Mouse (Mus musculus) heart, postnatal 4 days (tissue): ENCODE measurements around the gene Man2b2. TPM values are rescaled to one million over a fixed set of nuclear protein-coding genes. Genes with fewer than 3 reads are reported as not detected.
A peak's percentile ranks its signal among the peaks of the same experiment; 100 is the strongest.

Experiments
- DNase-seq: peaks from one replicate; pipeline ENCODE4 v3.0.0; 2021
- total RNA-seq, 2 experiments: library from RNA; stranded (reverse); gene quantifications; 2 replicates each; pipeline ENCODE4 v1.2.3; 2021

Gene Man2b2
- total RNA-seq, 2 experiments from 2014 or later = 19.2 to 19.7 TPM

GRCm38 (mm10) chr5:36831272-36831671, 819 bp upstream of the Man2b2 start:
- DNase-seq = no peak

- DNase-seq = no peak
Observed at GRCm38 (mm10) chr5:36829098-36829497, 1.4 kb downstream of the Man2b2 start.

DNA sequence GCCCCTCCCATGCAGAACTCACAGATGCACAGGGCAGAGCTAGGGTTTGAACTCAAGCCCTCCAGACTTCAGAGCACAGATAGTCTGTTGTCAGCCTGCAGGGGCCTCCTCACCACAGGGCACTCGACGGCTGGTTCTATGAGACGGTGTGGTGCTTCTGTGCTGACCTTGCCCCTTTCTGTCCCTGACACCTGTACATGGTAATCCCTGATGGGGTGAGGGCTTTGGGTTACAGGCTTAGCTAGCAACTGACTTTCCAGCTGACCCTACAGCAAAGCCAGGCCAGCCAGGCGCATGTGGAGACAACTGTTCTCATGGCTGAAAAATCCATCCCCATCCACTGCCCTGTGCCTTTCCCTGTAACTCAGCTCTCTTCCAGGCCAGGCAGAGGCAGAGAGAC, 7.5 kb downstream of the Man2b2 start:
- DNase-seq = no peak

DNA sequence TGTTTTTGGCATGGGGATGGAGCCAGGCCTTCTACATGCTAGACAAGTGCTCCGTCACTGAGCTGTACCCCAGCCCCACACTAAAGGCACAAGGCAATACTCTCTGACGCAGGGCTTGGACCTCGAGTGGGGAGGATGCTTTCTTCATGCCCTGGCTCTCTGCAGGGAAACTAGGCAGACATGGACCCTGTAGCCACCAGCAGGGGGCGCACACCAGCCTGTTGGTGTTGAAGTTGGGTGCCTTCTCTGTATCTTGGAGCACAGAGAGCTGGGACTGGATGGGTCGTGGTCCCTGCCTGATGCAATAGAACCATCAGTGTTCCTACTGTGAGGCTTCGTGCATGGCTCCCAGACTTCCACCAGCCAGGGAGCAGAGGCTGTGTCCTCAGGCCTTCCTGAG, 10.3 kb downstream of the Man2b2 start:
- peak; percentile 61 for DNase-seq

DNA sequence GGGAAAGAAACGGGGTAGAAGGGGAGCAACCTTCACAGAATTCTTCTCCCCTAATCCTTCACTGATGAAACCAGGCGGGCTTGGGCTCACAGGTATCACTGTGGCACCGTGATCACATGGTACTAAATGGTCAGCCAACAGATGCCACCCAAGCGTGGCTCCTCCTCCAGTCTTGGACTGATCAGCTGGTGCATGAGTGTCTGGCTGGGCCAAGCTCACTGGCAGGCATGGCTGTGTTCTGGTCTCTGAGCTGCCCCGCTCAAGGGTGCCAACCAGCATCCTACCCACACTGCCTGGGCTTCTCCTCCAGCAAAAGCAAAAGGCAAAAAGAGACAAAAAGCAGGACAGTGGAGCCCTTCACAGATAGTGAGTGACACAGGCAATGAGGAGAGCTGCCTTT, 10.7 kb downstream of the Man2b2 start:
- DNase-seq = no peak

DNA sequence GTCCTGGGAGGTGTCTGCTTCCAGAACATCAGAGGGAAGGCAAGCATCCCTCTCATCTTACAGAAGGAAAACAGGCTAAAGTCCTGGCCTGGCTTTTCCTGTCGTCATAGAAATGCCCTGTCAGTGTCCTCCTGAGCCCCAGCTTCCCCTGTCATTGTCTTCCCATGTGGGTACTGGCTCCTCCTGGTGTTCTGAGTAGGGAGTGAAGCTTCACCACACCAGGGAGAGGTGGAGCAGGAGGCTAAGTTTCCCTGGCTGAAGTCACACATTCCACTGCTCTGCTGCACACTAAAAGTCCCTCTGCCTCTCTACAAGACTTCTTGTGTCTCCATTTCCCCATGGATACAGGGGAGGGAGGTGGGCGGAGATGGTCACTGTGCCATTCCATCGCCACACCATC, 12.7 kb downstream of the Man2b2 start:
- DNase-seq = no peak

DNA sequence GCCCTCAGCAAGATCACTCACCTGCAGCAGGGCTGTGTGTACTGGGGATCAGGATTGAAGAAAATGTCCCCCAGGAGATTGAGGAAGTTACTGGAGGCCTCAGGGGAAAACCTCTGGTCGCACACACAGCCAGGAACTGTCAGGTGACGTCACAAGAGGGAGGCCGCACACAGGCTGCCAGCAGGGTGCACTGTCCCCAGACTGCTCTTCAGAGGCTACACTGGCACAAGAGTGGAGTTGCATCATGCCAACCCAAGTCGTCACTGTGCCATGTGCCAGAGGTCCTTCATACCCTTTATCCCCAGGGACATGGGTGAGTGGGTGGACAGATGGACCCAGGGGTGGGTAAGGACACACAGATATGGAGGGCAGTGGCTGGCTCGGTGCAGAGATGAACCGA, 15.9 kb downstream of the Man2b2 start:
- no peak for DNase-seq

DNA sequence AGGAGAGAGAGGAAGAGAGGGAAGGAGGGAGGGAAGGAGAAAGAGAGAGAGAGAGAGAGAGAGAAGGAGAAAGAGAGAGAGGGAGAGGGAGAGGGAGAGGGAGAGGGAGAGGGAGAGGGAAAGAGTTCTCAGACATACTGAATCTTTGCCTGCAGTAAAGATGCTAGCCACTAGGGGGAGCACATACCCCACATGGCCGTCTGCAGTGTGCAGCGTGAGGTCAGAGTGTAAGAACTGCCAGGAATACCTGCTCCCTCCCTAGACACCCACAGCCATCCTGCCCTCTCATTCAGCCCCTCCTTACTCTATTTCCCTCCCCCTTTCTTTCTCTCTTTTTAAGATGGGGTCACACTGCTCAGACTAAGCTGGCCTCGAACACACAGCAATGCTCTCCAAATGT, 19.0 kb downstream of the Man2b2 start:
- peak; percentile 80 for DNase-seq

GRCm38 (mm10) chr5:36810634-36811033, 19.8 kb downstream of the Man2b2 start:
- DNase-seq = no peak

DNA sequence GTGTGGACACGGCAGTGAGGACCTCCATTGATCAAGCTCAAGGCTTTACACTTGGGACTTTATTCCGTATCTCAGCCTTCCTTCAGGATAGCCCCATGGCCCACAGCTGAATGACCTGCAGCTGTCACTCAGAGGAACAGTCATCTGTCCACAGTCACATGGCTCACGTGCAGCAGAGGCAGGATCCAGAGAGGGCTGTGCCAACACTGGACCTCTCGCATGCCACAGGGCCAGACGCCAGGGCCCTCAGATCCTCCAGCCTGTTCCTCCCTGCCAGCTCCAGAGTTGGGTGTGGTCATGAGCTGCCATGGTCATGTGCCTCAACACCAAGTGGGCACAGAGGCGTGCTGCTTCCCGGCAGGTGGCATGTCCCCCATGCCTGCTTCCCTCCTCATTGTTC, 21.3 kb downstream of the Man2b2 start:
- peak; percentile 34 for DNase-seq

DNA sequence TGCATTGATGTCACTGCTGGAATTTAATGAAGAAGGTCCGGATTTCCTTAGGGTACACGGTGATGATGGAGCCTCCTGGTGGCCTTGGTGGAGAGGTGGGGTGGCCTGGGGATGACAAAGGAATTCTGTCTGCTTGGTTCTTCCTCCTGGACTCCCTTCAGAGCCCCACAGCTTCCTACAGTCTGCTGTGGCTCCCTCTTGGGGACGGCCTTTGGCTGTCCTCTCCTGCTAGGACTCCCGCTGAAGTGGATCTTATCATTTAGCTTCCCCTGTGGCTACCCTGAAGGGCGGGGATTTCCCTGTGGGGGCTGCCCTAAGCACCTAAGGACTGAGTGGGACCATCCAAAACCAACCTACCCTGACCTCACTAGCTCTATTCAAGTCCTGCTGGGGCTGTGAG, 23.3 kb downstream of the Man2b2 start:
- peak; percentile 28 for DNase-seq

DNA sequence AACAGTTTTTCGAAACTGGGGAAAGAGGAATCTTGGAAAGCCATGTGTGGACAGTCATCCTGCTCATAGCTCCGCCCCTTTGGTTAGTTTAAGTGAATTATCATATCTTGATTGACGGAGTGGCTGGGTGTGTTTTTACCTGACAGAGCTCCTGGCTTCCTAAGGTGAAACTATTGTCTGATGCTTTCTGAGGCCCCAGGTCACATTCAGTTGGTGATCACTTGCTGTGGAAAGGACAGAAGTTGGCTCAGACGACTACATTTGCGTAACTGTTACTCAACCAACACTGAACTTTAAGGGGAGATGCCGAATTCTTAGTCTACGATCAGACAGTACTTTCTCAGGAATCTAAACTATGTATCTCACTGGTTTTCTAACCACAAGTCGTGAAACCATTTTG, 33.2 kb downstream of the Man2b2 start:
- DNase-seq = no peak

DNA sequence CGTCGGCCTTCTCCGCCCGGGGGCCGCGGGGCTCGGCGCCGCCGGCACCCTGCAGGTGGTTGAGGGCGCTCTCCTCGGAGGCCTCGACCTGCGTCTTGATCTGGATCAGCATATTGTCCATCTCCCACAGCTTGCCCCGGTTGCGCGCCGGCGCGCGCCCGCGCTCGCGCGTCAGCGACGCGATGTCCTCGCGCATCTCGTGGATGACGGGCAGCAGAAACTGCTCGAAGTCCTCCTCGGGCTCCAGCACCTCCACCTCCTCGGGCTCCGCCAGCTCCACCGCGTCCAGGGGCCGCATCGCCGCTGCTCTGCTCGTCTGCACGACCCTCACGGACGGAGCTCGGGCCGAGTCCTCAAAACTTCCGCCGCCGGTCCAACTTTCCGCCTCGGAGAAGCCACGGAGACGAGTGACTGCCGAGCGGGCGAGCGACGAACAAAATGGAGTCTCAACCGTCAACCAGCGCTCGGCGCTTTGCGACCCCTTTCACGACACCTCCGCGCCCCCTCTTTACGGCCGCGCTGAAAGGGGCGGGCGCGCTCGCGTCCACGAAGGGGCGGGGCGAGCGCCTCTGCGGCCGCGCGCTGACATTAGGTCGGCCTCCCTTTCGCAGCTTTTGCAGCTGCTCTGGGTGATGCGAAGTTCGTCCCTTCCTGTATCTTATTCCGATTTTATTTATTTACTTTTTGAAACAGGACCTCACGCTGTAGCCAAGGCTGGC, 34.0 kb downstream of the Man2b2 start, which contains the start of gene Mrfap1:
Gene Mrfap1, minus strand, starts transcription at position 477 of the 719 bp plus-strand sequence.
- DNase-seq = peak; percentile 95

GRCm38 (mm10) chr5:36795647-36796295, 34.7 kb downstream of the Man2b2 start:
- DNase-seq = peak; percentile 78

GRCm38 (mm10) chr5:36791861-36792260, 38.6 kb downstream of the Man2b2 start:
- no peak for DNase-seq

- no peak for DNase-seq
Observed at GRCm38 (mm10) chr5:36786052-36786451, 44.4 kb downstream of the Man2b2 start.

DNA sequence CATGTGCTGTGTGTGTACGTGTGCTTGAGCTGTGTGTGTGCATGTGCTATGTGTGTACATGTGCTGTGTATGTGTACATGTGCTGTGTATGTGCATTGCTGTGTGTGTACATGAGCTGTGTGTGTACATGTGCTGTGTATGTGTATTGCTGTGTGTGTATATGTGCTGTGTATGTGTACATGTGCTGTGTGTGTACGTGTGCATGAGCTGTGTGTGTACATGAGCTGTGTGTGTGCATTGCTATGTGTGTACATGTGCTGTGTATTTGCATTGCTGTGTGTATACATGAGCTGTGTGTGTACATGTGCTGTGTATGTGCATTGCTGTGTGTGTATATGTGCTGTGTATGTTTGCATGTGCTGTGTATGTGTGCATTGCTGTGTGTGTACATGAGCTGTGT, 50.9 kb downstream of the Man2b2 start:
- DNase-seq = no peak

- DNase-seq = no peak
Observed at GRCm38 (mm10) chr5:36778901-36779300, 51.6 kb downstream of the Man2b2 start.

DNA sequence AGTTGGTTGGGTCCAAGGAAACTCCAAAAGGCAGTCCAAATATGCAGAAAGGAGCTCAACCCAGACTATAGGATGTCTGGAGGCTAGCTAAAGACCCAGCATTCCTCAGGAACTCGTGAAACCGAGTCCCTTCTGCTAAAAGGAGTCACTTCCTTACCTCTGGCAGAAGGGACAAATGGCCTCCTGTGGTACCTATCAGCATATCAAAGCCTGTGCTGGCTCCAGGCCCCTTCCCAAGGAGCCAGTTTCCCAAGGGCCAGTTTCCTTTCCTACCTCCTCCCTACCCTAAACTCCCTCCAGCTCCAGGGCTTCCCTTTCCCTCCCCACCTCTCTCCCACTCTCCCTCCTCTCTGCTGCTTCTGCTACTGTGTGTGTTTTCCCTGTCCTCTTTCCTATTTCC, 53.3 kb downstream of the Man2b2 start:
- no peak for DNase-seq

GRCm38 (mm10) chr5:36776021-36776575, 54.4 kb downstream of the Man2b2 start:
- no peak for DNase-seq

GRCm38 (mm10) chr5:36775317-36775716, 55.1 kb downstream of the Man2b2 start:
- DNase-seq = no peak

DNA sequence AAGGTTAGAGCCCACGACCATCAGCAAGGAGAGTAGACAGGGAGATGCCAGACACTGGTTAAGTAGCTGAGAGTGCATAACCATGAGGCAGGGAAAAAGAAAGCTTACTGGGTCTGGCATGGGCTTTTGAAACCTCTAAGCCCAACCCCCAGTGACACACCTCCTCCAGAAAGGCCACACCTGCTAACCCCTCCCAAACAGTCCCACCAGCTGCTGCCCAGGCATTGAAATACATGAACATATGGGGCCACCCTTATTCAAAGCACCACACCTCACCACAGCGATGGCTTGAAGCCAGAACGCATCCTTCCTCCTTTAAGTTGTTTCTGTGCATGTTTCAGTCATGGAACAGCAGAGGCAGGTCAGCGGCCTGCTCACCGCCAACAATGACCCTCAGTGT, 57.9 kb downstream of the Man2b2 start:
- no peak for DNase-seq

DNA sequence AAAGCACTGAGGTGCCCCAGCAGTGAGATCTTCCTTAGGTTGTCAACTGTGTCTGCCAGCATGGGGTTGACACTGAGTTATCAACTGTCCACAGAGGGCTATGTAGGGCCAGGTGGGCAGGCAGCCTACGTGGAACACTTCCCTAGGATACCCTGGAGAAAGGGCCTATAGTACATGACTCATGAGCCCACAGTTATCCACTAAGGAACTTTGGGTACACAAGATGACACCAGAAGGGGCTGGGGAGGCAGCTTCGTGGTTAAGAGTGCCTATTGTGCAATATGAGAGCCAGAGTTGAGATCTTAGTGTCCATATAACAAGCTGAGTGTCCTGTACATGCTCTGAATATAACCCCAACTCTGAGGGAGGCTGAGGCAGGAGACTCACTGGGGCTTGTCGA, 60.9 kb downstream of the Man2b2 start:
- no peak for DNase-seq
